Mouse (Mus musculus) ES-E14 (cell line): Measurements from ENCODE around the gene Gm12185.

Source experiments
- CHD2 ChIP-seq: IDR thresholded peaks from 2 replicates; pipeline ENCODE4 v1.6.1; 2014; ENCODE audit warnings: mild to moderate bottlenecking, low read depth, low read length, inconsistent platforms
- HCFC1 ChIP-seq: IDR thresholded peaks from 2 replicates; pipeline ENCODE4 v1.6.1; 2012; ENCODE audit warnings: low read length, inconsistent platforms, borderline replicate concordance; ENCODE audit not compliant: insufficient read depth
- MAFK ChIP-seq: IDR thresholded peaks from 2 replicates; pipeline ENCODE4 v1.6.1; 2014; ENCODE audit warnings: mild to moderate bottlenecking, low read depth, low read length, inconsistent platforms; ENCODE audit not compliant: insufficient read depth
- ZNF384 ChIP-seq: IDR thresholded peaks from 2 replicates; pipeline ENCODE4 v1.6.1; 2012; ENCODE audit warnings: low read depth, low read length, inconsistent platforms

- no peak for TF ChIP-seq CHD2
- TF ChIP-seq ZNF384: no peak
- TF ChIP-seq HCFC1: no peak
- TF ChIP-seq MAFK: no peak
These were observed 120.0 kb downstream of the Gm12185 start for GRCm38 (mm10) chr11:48871817-48872541.
